Mouse (Mus musculus) CD4-positive, CD25-positive, alpha-beta regulatory T cell, adult 9 weeks (primary cell): Measurements from ENCODE around the gene Pdcl3. TPM values are rescaled to one million over a fixed set of nuclear protein-coding genes. Genes with fewer than 3 reads are reported as not detected.

Experiments
- polyA plus RNA-seq: library from polyadenylated mRNA; unstranded; fragments of 100-300 nt; shearing (Covaris generic); gene quantifications from one replicate; pipeline ENCODE4 v1.2.1, GENCODE M21; 2017

The Pdcl3 gene
- 107 TPM for polyA plus RNA-seq

GRCm38 (mm10) chr1:38985308-38985707, at the start of gene Pdcl3:
Gene Pdcl3, plus strand, starts transcription at chr1:38985608.

DNA sequence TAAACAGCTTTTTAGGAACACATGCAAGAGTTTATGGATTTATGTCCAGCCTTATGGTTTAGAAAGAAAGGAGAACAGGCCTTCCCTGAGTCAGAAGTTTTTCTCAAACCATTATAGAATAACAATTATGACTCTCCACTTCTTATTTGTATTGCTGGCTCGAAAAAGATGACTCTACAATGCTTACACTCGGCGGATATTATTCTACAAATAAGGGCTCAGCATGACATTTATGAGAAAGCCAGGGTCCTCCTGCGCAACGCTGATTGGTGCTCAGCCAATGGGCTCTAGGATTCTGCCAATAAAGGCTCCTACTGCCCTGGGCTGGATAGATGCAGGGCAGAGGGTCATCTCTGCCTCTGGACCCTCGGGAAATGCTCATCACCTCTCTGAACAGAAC, 46.6 kb upstream of the Pdcl3 start, which contains the start of gene Nms:
Gene Nms, plus strand, starts transcription at position 301 of the 400 bp plus-strand sequence.

Other genes starting within 250 kb of the Pdcl3 start
- gene Lonrf2, start 148.9 kb upstream of the Pdcl3 start, polyA plus RNA-seq = not detected
- 35.0 TPM for gene Chst10, start 87.4 kb upstream of the Pdcl3 start, polyA plus RNA-seq
- not detected for gene Nms, start 46.5 kb upstream of the Pdcl3 start, polyA plus RNA-seq
- 0.09 TPM for gene Npas2, start 208.1 kb downstream of the Pdcl3 start, polyA plus RNA-seq